Mouse (Mus musculus) embryonic fibroblast, embryonic 13.5 days (primary cell): ENCODE data around the gene 9430097D07Rik.

ENCODE experiments used
- CTCF ChIP-seq: IDR thresholded peaks from 2 replicates; pipeline ENCODE4 v1.5.1; 2011; ENCODE audit warnings: mild to moderate bottlenecking, control low read depth, low read length, moderate library complexity, borderline replicate concordance; ENCODE audit not compliant: insufficient read depth
- POLR2A ChIP-seq: IDR thresholded peaks from 2 replicates; pipeline ENCODE4 v1.6.1; 2011; ENCODE audit warnings: low read depth, mild to moderate bottlenecking, control low read depth, low read length, moderate library complexity

DNA sequence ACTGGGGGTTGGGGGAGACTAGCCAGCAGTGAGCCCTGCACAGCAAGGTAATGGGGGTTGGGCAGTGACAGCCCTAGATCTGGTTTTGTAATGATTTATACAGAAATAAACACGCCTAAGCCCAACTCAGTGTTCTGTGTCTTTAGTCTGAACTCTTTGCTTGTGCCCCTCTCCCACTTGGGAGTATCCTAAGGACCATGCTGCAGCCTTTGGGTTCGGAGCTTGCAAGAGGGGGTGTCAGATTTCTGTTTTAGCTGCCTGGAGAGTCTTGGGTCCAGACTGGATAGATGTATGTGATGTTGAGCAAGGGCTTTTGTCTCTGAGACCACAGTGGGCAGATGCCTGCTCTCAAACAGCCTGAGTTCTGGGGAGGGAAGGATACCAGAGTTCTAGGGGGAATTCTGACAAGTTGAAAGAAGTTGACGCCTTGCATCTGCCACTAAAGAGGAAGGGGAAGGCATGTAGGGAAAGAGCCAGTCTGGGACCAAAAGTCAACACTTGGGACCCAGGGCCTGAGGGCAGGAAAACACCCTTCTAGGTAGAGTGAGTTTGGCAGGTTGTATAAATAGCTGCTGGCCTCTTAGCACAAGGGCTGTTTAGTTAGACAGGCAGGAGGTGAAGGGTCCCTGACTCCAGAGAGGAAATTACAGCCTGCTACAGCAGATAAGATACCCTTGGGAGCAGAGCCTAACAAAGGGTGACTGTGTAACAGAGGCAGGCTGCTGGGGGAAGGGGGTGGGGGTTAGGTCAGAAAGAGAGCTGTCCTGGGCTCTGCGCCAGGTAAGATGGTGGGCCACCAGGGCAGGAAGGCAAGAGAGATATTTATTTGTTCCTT is 45.4 kb upstream of the 9430097D07Rik start:
- TF ChIP-seq POLR2A: no peak
- TF ChIP-seq CTCF: no peak
